Mouse (Mus musculus): ENCODE data around the gene Tor1b.
"Not testable (repeated sequence)": the region's sequence is repeated elsewhere in the genome, so short reads cannot be mapped to it uniquely, and the experiment has no call there.

Tor1b gene

DNA sequence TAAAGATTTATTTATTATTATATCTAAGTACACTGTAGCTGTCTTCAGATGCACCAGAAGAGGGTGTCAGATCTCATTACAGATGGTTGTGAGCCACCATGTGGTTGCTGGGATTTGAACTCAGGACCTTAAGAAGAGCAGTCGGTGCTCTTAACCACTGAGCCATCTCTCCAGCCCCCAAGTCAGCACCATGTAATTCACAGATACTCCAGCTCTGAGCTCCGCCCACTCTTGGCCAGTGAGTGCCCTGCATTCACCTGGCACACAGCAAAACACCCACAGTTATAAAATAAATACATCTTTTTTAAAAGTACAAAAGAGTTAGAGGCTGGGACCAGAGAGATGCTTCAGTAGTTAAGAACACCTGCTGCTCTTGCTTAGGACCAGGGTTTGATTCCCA, 21.9 kb upstream of the Tor1b start:
- DNase-seq (ENCODE audit: low spot score in 2 of 2), result not testable (repeated sequence)

DNA sequence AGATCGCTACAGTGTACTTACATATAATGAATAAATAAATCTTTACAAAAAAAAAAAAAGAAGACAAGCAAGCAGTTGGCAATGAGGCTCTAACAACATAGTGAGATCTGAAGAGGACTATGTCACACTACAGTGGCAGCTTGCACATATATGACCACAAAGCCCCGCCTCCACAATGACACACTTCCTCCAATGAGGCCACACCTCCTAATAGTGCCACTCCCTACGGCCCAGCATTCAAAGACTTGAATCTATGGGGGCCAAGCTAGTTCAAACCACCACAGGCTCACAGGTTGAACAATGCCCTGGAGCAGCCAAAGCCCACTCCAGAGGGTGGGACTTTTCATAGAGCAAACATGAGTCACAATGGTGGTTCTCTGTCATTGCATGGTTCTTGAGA, 20.8 kb upstream of the Tor1b start:
- no peak for DNase-seq (ENCODE audit: low spot score in 2 of 2)

DNA sequence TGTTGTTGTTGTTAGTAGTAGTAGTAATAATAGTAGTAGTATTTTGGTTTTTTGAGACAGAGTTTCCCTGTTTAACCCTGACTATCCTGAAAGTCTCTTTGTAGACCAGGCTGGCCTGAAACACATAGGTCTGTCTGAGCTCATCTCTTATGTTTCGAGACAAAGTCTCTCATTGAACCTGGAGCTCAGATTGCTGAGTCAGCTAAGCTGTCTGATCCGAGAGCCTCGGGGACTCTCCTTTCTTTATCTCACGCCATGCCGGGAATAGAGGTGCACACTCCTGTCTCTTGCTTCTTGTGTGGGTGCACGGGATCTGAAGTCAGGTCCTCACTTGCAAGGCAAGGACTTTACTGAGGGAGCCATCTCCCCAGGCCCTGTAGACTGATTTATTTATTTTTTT, 19.7 kb upstream of the Tor1b start:
- DNase-seq (ENCODE audit: low spot score in 2 of 2), result no peak

DNA sequence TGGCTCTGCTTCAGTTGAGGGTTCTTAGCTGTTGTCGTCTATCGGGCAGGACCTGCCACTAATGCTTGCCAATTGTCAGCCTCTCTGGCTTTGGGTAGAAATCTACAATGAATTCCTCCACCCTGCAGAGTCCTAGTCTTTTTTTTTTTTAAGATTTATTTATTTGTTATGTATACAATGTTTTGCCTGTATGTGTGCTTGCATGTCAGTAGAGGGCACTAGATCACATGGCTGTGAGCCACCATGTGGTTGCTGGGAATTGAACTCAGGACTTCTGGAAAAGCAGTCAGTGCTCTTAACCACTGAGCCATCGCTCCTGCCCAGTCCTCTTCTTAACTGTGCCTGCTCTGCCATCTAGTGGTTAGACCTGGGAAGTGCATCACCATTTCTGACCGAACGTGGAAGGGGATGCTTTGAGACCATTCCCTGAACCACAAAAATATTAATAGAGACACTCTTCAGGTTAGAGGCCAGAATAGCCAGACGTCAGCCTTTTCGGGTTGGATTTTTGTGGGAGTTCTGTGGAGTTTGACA, 18.8 kb upstream of the Tor1b start:
- DNase-seq (ENCODE audit: low spot score in 2 of 2), result peak; percentile 64 to 79

DNA sequence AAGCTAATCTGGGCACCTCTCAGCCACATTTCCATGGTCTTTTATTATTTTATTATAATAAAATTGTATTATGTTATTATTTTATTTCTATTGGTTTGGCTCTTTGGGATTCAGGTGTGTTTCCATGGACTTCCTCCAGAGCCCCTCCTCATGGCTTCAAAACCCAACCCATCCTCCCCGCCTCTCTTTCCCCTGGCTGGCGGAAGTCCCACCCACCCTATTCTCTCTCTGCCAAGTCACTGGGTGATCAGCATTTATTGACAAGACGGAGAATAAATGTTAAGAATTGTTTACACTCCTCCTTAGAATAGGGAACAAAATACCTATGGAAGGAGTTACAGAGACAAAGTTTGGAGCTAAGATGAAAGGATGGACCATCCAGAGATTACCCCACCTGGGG, 16.0 kb upstream of the Tor1b start:
- DNase-seq (ENCODE audit: low spot score in 2 of 2), result no peak

DNA sequence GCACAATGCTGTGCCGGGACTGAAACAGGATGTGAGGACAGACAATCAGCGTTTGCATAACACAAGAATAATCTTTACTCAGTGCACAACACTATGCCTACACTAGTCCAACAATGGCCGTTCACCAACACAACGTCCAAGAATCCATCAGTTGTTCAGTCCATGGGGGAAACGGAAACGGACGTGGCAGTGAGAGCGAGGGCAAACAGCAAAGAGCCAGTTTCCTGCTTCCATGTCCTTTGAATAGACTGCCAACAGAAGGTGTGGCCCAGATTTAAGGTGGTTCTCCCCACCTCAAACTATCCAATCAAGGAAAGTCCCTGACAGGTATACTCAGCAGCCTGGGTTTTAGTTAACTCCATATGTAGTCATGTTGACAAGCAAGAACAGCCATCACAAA, 15.0 kb upstream of the Tor1b start:
- DNase-seq (ENCODE audit: low spot score in 2 of 2), result no peak

DNA sequence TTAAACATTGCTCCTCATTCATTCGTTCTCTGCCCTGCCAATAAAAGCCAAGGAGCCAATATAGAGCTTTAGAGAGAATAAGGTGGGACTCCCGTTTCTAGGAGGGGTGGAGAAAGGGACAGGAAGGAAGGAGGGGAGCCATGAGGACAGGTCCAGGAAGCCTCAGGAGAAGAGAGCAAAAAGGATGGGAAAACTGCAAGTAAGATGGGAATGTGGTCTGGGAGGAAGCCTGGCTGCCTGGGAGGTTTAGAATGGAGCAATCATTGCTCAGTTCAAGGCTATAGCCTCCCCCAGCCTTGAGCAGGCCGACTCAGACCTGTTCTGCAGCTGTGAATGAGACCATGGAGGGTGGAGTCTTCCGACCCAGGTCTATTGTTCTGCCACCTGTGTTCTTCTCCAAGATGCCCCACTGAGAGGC, 14.2 kb upstream of the Tor1b start:
- DNase-seq (ENCODE audit: low spot score in 2 of 2), result no peak

DNA sequence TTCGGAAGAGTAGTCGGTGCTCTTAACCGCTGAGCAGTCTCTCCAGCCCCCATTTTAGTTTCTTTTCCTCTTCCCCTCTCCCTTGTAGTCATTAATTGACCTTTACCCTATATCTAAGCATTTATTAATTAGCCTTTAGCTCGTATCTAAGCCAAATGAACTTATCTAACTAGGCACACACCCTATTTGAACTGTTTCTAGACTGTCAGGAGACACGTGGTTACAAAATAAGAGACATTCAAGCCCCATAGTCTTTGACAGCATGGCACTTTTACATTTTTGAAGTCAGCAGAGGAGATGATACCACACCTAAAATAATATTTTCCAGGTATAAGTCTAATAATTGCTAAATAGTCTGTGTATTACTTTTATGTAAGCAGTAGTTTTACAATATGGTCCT, 11.2 kb upstream of the Tor1b start:
- no peak for DNase-seq (ENCODE audit: low spot score in 2 of 2)

DNA sequence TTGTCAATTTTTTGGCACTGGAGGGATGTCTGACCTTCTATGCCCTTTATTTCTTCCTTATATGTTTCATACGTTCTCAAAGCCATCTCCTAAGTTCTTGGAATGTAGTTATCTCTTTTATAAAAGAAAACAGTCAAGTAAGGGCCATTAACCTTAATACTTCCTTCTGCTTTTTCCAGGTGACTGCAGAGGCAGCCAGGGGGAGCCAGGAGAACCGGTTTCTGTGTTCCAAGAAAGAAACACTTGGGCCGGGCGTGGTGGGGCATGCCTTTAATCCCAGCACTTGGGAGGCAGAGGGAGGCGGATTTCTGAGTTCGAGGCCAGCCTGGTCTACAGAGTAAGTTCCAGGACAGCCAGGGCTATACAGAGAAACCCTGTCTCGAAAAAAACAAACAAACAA, 10.6 kb upstream of the Tor1b start:
- not testable (repeated sequence) for DNase-seq (ENCODE audit: low spot score in 2 of 2)

DNA sequence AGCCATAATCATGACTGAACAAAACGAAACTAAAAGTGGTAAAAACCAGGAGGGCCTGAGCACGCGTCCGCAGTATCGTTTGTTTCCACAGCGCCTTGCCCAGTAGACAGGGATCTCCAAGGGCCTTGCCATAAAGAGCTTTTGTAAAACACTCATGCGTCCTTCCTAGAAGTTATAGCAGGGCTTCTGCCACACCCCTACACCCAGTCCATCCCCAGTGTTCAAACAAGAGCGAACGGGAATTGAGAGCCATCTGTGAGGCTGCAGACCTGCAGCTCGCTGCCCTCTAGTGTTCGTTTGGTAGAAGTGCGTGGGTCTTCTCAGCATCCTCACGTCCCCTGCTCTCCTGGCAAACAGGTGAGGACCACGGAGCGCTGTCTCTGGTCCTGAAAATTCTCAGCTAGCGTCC, 10.2 kb upstream of the Tor1b start:
- DNase-seq (ENCODE audit: low spot score in 2 of 2), result peak in 1 of 2 experiments; percentile 41

DNA sequence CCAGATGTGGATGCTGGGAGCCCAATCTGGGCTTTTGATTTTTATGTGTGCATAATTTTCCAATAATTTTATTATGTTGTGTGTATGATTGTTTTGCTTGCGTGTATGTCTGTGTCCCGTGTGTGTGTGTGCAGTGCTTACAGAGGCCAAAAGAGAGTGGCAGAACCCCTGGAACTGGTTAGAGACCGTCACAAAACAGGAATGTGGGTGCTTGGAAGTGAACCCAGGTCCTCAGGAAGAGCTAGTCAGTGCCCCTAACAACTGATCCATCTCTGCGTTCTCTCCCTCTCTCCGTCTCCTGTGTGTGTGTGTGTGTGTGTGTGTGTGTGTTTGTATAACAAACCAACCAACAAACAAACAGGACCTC, 319 bp upstream of the Tor1b start:
- no peak for DNase-seq (ENCODE audit: low spot score in 2 of 2)

DNA sequence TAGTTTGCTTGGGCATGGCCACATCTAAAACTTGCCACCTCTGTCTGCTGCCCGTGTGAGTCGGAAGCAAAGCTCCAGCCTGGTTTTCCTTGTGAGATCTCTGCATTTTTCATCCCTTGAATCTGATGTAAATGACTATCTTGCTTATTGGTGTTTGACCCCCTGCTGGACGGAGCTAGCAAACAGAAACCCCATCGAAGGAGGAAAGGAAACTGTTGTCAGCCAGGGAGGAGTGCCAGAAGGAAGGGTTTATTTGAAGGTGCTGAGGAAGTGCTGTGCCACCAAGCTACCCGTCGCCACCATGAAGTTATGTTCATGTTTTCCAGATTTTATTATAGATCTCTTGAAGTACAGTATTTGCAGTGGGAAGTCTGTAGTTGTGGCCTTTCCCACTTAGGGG, 2.0 kb downstream of the Tor1b start:
- no peak for DNase-seq (ENCODE audit: low spot score in 2 of 2)

DNA sequence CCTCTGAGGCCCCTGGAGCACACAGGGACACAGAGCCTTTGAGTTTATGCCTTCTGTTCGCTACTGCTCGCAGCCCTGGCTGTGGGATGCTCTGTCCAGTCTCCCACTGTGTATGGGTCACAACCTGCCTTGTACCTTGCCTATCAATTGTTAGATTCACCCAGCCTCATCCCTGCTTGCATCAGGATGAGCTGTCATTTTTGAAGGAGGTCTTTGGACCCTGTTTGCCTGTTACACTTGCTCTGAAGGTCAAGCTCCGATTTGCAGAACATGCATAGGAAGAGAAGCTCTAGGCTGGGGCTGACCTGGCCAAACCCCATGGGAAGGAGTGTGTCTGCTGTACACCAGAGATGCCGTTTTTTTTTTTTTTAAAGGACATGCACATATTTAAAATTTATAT, 4.8 kb downstream of the Tor1b start:
- no peak for DNase-seq (ENCODE audit: low spot score in 2 of 2)

DNA sequence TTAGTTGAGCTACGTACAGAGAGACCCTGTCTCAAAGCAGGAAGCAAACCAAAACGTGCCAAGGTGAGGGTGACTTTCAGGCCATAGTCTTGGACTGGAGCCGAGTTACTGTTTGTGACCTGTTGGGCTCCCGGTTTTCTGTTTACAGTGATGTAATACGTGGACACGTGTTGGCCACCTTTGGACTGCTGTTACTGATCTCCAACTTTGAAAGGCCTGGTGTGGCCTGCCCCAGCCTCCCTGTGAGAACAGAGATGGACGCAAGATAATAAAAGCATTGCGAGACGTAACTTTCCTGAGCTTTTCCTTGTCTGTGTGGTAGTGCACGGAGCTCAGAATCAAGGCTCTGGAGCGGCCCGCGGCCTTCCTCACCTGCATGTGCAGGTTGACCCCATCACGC, 6.0 kb downstream of the Tor1b start:
- no peak for DNase-seq (ENCODE audit: low spot score in 2 of 2)

DNA sequence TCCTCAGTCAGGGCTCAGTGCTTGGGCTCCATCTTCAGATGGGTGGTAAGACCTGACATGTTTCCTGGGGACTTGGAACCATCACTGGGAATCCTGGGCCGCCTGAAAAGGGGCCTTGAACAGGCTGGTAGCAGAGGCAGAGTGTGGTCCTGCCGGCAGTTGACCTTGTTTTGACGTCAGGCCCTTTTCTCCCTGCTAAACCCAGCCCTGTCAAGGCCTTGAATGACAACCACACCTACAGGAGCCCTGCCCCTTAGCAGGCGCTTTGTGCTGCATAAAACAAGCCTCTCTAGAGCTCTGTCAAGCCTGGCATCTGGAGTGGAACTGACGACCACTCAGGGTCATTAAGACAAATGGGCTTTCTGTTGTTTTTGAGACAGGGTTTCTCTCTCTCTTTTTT, 7.1 kb downstream of the Tor1b start:
- DNase-seq (ENCODE audit: low spot score in 2 of 2), result no peak

DNA sequence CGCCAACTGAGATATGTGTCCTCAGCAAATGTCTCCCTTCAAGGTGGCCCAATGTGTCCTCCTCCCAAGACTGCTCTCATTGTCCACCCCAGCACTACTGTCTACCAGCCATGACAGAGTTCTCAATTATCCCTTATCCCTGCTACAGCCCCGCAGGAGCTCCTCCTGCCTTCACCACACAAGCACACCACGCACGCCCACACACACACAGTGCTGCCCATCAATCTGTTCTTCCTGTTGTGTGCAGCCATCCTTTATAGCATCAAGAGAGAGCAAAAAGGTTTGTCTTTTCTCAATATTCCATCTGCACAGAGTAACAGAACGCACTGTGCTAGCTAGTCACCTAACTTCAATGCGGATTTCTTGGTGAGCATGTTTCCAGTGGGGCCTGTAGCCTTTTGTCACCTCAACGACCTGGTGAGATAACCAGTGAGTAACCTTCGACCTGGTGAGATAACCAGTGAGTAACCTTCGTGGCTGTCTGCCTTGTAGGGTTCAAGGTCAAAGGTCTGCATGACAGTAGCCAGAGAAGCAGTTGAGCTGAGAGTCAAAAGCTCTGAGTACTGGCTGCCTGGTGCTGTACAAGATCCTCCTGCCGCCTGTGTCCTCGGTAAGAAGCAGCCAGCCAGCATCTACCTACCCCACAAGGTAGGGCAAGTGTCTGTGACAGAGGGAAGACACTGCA, 10.0 kb downstream of the Tor1b start:
- DNase-seq (ENCODE audit: low spot score in 2 of 2), result no peak

DNA sequence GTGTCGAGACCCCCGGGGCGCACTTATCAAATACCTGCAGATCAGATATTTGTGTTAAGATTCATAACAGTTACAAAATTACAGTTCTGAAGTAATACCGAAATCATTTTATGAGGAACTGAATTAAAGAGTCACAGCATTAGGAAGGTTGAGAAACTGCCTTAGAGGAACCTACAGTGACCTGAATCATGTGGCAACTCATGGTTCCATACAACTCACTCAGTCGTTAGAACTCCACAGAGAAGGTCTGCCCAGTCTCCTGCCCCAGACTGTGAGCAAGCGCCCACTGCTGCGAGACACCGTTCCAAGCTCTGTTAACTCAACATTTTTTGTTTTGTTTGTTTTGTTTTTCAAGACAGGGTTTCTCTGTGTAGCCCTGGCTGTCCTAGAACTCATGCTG, 12.9 kb downstream of the Tor1b start:
- DNase-seq (ENCODE audit: low spot score in 2 of 2), result no peak

DNA sequence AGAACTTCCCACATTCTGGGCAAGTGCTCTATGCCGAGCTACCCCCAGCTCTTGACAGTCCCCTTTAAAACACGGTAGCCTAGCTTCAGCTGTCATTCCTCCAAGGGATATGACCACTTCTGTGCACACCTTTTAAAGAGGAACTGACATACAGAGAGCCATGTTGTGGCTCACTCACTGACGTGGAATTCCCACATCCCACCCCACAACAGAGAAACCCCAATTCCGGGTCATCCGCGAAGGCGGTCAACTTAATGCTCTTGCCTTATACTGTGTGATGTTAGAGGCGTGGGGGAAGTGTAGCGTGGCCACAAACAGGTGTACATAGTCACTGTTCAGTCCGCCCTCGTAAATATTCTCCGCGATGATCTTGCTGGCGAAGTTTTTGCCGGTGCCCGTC, 14.1 kb downstream of the Tor1b start:
- DNase-seq (ENCODE audit: low spot score in 2 of 2), result no peak

DNA sequence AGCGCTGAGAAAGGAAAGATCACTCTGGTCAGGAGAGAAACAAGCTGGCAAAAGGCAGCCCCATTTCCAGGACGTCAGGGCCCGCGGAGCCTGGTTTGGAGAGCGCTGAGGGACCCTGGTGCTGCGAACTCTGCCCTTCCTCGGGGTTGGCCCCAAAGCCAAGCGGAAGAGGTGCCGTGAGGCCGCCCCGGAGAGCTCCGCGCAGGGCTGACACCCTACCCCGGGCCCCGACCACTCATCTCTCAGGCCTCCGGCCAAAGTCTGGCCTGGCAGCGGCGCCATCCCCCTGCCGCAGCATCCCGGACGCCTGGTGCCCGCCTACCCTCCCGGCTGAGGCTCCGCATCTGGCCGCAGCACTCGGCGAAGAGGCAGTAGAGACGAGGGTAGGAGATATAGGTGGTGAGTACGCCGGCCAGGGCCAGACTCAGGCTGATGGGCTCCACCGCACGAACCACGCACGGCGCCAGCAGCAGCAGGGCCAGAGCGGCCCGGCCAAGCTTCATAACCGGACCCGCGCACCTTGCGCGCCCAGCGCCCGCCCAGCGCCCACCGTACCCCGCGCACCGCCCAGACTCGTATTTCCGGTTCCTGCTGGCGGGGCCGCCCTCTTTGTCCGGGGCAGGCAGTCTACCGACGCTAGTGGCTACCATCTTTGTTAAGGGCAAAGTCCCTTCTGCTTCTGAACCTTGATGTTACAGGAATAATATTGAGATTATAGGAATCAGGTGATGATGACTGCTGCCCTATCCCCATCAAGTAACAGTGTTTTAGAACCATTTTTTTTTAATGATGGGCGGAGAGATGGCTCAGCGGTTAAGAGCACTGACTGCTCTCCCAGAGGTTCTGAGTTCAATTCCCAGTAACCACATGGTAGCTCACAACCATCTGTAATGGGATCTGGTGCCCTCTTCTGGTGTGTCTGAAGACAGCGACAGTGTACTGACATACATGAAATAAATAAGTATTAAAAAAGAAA, 14.9 kb downstream of the Tor1b start, which contains the start of gene Tor1a:
Tor1a (minus strand) TSS at position 582 of the 976 bp plus-strand sequence.
- peak; percentile 80 to 89 for DNase-seq (ENCODE audit: low spot score in 2 of 2)

DNA sequence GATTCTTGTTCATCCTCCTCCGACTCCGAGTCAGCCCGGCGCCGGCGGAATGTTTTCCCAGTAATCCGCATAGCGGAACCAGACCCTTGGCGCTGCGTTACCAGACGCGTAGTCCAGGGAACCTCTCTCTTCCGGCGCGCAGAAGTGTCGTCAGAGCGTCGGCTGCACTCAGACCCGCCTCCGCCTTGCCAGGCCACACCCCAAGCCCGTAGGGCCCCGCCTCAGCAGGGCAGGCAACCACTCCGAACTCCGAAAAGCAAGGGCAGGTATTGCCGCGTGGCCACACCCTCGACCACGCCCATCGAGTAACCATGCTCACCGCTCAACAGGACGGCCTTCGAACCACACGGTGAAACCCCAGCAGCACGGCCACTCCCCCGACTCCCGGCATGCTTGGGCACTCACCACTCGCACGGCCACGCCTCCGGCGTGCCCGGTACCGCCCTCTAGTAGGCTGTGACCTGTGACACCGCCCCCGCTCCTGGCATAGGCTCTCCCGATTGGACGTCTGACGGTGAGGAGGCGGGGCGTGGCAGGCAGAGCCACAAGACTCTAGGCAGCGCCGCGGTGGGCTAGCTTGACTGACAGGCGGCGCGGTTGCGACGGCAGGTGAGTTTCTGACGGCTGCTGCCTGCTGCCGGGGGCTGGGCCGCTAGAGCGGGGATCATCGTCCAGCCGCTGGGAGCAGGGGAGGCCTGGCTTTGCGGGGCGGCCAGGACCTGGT, 29.2 kb downstream of the Tor1b start, which contains the start of the genes BC005624 and Usp20:
BC005624 (minus strand) TSS at position 412 of the 724 bp plus-strand sequence.
Usp20 (plus strand) TSS at position 490 of the 724 bp plus-strand sequence.
- DNase-seq (ENCODE audit: low spot score in 2 of 2), result peak; percentile 99

DNA sequence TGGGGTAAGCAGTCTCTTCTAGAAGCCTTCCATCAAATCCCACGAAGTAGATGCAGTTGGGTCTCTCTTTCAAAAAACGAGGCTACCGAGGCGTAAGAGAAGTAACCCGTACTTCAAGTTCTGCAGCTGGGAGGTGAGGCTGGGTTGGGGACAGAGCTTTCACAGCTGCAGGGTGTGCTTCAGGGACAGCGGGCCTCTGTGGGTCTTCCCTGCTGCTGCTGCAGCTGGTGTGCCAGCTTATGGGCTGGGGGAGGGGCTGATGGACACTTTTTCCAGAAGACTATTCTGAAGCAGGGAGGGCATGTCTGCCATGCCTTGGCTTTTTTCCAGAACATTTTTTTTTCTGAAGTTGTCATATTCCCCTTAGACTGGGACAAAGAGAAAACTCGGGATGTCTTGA, 30.3 kb downstream of the Tor1b start:
- DNase-seq (ENCODE audit: low spot score in 2 of 2), result no peak
